Mouse (Mus musculus) kidney, adult 2 months (tissue): ENCODE results near the gene Cep44.

ENCODE experiments used
- CTCF ChIP-seq: fragments of 200-500 bp; conservative IDR thresholded peaks from 2 replicates; pipeline ENCODE4 v1.5.1; 2011; ENCODE audit warnings: low read depth, mild to moderate bottlenecking, control low read depth, low read length, moderate library complexity, mixed read lengths; ENCODE audit not compliant: insufficient read depth, insufficient read length
- POLR2A ChIP-seq: fragments of 200-500 bp; IDR thresholded peaks from one replicate; pipeline ENCODE4 v1.6.1; 2011; ENCODE audit warnings: low read depth, low read length, control low read depth

DNA sequence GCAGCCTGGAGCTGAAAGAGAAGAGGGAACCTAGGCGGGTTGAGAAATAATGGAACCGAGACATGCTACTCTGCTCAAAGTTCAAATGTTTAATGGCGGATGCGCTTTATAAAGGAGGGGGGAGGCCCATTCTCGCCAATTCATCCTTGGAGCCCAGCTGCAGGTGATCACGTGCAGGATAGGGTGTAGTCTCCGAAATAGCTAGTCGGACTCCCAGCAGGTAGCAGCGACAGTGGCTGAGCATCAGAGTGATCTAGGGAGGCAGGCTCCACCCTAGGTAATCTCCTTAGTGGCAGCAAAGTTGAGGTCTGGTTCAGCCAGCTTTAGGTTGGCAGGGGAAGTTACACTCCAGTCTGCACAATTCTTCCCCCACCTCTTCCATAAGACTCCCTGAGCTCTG is 16.0 kb upstream of the Cep44 start:
- TF ChIP-seq POLR2A (no peak), CTCF (no peak)
